Mouse (Mus musculus) layer of hippocampus, adult 9-10 months (tissue): ENCODE results near the gene Mto1.
"Not testable (repeated sequence)": the region's sequence is repeated elsewhere in the genome, so short reads cannot be mapped to it uniquely, and the experiment has no call there.

ENCODE experiments used
- DNase-seq: peaks from one replicate; pipeline ENCODE4 v3.0.0; 2022; ENCODE audit warnings: low spot score

The Mto1 gene

DNA sequence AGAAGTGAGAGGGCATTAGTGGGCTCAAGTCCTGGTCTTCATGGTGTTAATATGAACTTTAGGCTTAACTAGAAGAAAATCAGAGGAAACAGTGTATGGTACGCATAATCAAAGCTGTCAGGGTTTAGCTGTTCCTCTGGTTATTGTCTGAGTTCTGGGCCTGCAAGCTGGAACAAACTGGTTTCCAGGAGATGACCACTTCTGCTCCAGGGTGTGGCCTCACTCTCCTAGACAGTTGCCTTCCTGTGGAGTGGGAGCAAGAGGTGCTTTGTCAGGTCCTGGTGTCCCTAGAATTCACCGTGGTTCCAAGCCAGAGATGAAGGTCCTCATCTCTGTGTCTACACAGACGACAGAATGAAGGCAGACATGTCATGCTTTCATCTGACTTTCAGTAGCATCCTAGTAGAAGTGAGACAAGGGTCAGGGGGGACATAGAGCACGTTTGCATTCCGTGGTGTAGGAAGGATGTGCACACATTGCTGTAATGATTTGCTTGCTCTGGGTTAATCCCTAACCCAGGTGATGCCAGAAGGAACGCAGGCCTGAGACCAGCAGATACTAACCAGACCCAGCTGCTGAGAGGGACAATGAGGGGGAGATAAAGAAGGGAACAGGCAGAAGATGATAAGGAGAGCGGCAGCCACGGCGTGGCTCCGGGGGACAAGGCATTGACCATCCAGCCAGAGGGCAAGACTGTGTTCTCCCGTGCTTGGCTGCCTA, 58.2 kb downstream of the Mto1 start:
- no peak for DNase-seq

DNA sequence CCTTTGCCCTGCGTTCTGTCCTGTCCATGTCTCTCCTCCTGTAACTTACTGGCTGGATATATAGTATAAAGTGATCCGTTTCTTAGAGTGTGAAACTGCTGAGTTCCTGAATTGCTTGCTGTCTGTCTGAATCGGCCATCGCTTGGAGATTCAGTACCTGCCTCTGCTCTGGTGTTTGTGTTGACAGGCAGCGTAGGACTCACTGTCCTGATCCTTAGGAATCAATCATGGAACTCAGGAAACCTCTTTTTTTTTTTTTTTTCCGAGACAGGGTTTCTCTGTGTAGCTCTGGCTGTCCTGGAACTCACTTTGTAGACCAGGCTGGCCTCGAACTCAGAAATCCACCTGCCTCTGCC, 58.7 kb downstream of the Mto1 start:
- DNase-seq: no peak

DNA sequence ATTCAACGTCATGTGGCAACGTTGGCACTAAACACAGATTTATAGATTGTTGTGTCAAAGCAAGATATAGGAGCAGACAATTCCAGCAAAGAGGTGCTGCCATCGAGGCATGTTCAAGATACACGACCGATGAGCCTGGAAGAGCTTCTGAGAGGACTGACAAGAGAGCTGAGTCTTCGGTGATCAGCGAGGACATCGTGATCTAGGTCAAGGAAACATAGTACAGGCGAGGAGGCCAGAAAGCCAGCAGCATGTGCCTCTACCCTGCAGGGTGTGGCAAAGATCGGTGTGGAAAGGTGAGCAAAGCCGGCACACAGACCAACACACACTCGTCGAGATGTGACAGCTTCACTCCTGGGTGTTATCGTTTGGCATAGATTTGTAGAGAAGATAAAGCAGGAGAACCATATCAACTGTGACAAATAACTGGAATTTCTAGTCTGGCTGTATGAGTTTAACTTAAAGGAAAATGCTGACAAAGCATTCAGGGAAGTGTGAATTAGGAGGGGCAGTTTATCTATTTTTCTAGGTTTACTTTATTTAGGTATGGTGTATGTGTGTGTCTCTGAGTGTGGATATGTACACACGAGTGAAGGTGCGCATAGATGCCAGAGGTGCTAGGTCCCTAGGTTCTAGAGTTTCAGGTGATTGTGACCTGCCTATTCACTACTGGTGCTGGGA, 60.2 kb downstream of the Mto1 start:
- DNase-seq: no peak

DNA sequence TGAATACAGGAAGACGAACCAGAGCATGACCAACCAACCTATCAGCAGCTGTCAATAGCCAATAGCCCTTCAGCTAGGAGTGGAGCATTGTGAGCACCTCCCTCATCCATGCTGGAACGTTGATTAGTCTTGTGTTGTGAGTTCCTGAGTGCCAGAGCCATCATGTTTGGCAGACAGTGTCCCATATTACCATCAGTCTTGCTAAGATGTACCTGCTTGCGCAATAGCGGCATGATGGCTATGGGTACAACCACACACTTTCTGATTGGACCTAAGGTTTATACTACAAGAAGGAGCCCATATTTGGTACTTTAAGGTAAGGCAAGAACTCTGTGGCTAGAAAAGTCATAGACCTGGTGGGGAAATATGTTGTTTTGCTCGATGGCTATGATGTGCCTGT, 63.7 kb downstream of the Mto1 start:
- DNase-seq: no peak

DNA sequence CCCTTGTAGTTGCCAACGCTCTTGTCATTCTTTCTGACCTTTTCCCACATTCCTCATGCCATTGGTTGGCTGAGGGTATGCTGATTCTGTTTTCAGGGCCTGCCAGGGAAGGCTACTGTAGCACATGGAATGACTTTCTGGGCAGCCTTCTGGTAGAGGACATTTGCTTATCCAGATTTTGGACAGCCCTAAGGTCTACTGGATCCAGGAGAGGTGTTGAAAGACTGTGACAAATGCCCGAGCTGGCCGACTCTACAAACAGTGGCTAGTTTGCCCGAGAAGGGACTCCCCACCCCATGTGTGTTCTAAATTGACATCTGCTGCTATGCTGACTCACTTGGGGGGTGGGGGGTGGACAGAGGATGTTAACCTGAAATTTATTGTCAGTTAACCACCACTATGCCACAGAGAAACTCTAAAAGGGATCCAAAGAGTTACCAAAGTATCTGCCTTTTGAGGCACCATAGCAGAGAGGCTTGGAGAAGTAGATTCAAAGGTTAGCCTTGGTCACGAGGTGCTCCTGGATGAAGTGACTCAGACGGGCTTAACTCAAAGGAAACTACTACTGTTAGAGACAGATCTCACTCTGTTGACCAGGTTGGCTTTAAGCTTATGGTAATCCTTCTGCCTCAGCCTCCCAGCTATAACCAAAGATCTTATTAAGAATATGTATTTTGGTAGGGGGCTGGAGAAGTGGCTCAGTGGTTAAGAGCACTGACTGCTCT, 65.9 kb downstream of the Mto1 start:
- DNase-seq: no peak

DNA sequence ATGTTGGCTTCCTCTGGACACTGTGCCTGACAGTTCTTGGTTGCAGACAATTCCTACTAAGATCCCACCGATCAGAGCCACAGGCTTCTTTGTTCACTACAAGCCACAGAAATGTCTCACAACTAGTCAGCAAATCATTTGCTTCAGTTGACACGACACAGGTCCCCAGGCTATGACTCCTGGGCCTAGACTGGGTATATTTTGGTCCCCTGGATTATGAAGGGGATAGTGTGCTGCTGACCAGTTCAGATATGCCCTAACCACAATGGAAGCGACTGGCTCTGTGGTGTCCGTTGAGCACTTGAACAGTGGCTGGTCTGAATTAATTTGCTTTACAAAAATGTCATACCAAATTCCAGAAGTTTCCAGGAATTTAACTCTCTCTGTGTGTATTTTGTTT, 66.7 kb downstream of the Mto1 start:
- DNase-seq: no peak

DNA sequence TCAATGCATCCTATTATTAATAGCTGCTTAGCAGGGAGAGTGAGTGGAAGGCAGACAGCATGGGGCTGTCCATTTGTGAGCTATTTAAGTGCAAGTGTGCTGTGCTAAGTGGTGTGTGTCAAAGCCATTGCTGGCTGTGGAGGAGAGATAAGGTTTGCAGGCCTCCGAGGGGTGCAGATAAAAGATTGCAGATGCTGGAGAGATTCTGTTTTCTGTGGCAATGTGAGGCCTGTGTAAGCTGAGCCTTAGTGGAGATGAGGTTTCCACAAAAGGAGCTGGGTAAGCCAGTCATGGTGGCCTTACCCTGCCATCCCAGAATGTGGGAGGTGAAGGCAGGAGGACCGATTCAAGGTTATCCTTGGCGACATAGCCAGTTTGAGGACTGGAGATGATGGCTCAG, 68.1 kb downstream of the Mto1 start:
- no peak for DNase-seq

DNA sequence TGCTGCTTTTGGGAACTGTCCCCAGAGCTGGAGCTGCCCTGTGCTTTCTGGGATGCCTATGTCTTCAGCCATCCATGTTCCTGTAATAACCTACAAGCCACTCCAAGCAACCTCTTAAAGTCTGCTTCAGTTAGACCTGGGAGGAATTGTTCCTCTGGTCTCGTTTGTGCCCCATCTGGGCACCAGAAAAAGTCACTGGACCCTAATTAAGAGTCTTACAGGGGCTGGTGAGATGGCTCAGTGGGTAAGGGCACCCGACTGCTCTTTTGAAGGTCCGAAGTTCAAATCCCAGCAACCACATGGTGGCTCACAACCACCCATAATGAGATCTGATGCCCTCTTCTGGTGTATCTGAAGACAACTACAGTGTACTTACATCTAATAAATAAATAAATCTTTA, 69.2 kb downstream of the Mto1 start:
- not testable (repeated sequence) for DNase-seq

DNA sequence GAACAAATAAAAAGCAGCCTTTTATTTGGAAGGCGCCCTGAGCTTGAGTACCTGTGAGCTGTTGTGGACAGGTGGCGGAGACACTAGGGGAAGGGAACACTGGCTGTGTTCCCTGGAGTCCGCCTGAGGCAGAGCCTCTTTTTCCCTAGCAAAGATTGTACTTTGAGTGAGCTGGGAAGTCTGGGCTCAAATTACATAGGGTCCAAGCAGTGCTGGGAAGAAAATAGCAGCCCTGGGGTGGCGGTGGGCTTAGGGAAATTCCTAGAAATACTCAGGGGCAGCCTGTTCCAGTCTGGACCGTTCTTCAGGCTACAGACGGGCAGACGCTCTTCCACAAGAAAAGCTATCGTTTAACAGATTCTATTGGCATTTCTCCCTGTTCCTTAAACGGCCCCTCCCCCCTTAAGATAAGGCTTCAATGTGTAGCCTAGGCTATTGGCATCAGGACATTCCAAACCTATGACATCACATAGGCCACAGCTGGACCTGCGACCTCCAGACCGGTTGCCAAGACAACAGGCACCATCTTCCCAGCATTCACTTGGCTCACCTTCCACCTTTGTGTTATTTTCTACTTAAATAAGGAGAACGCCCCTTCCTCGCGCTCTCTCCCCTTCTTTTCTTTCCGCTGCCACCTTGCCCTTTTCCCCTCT, 72.2 kb downstream of the Mto1 start:
- no peak for DNase-seq

DNA sequence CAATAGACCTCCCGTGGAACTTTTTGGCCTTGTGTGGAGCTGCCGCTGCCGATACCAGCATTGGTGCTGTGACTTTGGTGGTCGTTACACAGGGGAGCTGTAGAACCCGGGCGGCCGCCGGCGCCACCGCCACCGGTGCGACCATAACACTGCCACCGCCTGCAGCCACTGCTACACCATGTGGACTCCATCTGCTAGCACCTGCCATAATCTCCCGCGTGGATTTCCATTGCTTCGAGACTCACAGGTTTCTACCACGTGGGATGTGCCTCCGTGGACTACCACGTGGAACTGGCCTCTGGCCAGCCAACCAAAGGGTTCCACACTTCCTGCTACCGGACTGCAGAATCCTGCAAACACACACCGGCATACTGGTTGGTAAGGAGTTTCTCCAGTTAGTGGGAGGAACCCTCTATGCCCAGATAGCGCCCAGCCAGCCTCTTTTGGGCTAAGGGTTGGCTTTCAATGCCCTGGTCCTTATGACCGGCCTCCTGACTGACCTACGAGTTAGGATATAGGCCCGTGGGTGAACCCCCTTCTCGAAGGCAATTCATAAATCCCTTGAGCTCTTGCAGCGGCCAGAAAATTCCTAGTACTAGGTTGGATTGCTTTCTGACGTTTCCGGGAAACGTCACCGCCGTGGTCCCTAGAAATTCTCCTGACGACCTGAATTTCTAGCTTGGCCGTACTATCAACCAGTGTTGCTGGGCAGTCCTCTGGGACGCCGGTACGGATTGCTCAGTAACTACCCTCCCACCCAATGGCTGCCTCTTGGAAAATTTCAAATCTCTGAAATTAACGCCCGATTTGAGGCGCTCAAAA, 73.0 kb downstream of the Mto1 start:
- DNase-seq: no peak

DNA sequence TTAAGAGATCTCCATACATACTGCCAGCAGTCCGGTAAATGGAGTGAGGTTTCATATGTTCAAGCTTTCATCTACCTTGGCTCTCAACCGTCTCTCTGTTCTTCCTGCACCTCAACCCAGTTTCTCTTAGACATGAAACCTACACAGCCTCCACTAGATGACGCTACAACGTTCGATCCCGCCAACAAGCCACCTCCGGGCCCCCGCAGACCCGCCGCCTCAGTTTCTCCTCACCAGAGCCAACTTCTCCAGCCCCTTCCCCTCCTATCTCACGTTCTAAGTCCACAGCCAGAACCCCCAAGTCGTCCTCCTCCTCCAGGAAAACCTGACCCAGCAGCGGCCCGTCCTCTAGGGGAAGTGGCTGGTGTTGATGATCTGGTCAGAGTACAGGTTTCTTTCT, 73.7 kb downstream of the Mto1 start:
- no peak for DNase-seq
